ENCODE assay signal across 18 mouse cellular contexts in the genomic region with DNA sequence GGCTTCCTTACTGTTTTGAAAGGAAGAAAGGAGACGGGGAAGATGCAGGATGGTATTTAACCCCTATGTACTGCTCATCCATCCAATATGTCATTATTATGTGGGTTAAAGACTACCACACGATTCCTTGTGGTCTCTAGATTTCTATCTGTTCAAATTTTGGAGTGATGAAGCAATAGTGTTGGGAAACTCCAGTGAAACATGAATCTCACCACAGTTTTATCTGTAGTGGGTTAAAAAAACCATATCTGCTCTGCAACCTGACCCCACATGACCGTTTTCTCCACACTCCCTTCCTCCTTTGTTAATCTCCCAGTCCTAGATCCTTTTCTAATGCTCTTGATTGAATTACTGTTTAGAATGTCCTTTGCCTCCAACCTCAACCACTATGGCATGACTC.
"Had no signal": no experiment of that assay in that cellular context is flagged by ENCODE, and none has a peak within 500 bp of the region (broad histone marks: within the 10 kb centered on the region; RNA-seq: fewer than 3 reads in every experiment).

No protein-coding gene starts in this region.

- H3K27ac ChIP-seq: kidney, postnatal 0 days; limb, embryonic 12.5 days; limb, embryonic 15.5 days; liver, embryonic 14.5 days; macrophage; midbrain, embryonic 15.5 days; neural tube, embryonic 13.5 days had no signal

- H3K36me3 ChIP-seq: neural tube, embryonic 13.5 days had no signal

- DNase-seq: kidney, adult 2 months; kidney, postnatal 36 days; left cerebral cortex, postnatal 4 days; liver, postnatal 0 days; lung, embryonic 14.5 days; thymus, adult 18-20 months; thymus, postnatal 36 days had no signal

- ATAC-seq: liver, postnatal 0 days; lung, postnatal 0 days; midbrain, embryonic 15.5 days had no signal

- H3K4me3 ChIP-seq: limb, embryonic 12.5 days; limb, embryonic 15.5 days; megakaryocyte, embryonic 14.5 days; midbrain, embryonic 15.5 days; neural tube, embryonic 13.5 days had no signal

- H3K9ac ChIP-seq: limb, embryonic 12.5 days; limb, embryonic 15.5 days; liver, embryonic 14.5 days; liver, postnatal 0 days; lung, embryonic 14.5 days; midbrain, embryonic 15.5 days; neural tube, embryonic 13.5 days had no signal

- H3K27me3 ChIP-seq: limb, embryonic 12.5 days; limb, embryonic 15.5 days; megakaryocyte, embryonic 14.5 days; midbrain, embryonic 15.5 days; neural tube, embryonic 13.5 days had no signal

- H3K9me3 ChIP-seq: limb, embryonic 12.5 days; limb, embryonic 15.5 days; megakaryocyte, embryonic 14.5 days; midbrain, embryonic 15.5 days; neural tube, embryonic 13.5 days had no signal

- H3K4me2 ChIP-seq: limb, embryonic 12.5 days; limb, embryonic 15.5 days; liver, embryonic 11.5 days; lung, embryonic 14.5 days; midbrain, embryonic 11.5 days; midbrain, embryonic 15.5 days; neural tube, embryonic 13.5 days had no signal

- H3K4me1 ChIP-seq: limb, embryonic 12.5 days; limb, embryonic 15.5 days; midbrain, embryonic 15.5 days had no signal
